In genomic region chr4:138303742-138304141, GRCm38 (mm10) we compare ENCODE assay signal across 8 mouse cellular contexts. TPM values are rescaled to one million over a fixed set of nuclear protein-coding genes. Genes with fewer than 3 reads are reported as not detected.
DNase-seq lines count a peak whose midpoint lies in the region; ATAC-seq and TF ChIP-seq lines count a peak whose summit lies in the region.

No protein-coding gene starts in this region.

- ATAC-seq in kidney, postnatal 0 days (replicated peaks; ENCODE audit: low FRiP score, low read depth) = no peak
- no peak for ATAC-seq in midbrain, embryonic 15.5 days (replicated peaks)

- no peak for DNase-seq in kidney, postnatal 0 days (ENCODE audit: low spot score)
- DNase-seq in kidney, adult 8-10 months = no peak
- no peak for DNase-seq in embryonic facial prominence, embryonic 10.5 days (ENCODE audit: low spot score)
- DNase-seq in induced T-regulatory cell, adult 2 months (ENCODE audit: low read depth) = peak; percentile 33
- DNase-seq in left cerebral cortex, postnatal 14 days (ENCODE audit: low spot score in 2 of 2) = no peak
- no peak for DNase-seq in right cerebral cortex, postnatal 10 days (ENCODE audit: low spot score in 2 of 2)
- no peak for DNase-seq in right cerebral cortex, postnatal 36 days (ENCODE audit: low spot score in 2 of 2)

- H3K4me3 ChIP-seq in kidney, postnatal 0 days (replicated peaks; ENCODE audit: low read depth, low read length) = peak overlapping the region; percentile 97
- H3K4me3 ChIP-seq in embryonic facial prominence, embryonic 10.5 days = peak overlapping the region; percentile 94
- H3K4me3 ChIP-seq in midbrain, embryonic 15.5 days = peak overlapping the region; percentile 99

- H3K27ac ChIP-seq in kidney, postnatal 0 days = peak overlapping the region; percentile 9; the same call in 1 of the 2 replicates
- H3K27ac ChIP-seq in embryonic facial prominence, embryonic 10.5 days (replicated peaks) = peak overlapping the region; percentile 89
- H3K27ac ChIP-seq in midbrain, embryonic 15.5 days = peak overlapping the region; percentile 78

- no peak for TF ChIP-seq CTCF in kidney, postnatal 0 days (IDR thresholded peaks at IDR 0.05; ENCODE audit: low read depth)

- H3K4me1 ChIP-seq in kidney, postnatal 0 days (replicated peaks; ENCODE audit: insufficient read depth, low read length) = peaks cover 12% of the 10 kb centered on the region
- H3K4me1 ChIP-seq in embryonic facial prominence, embryonic 10.5 days = peaks cover 30% of the 10 kb centered on the region
- H3K4me1 ChIP-seq in midbrain, embryonic 15.5 days = peaks cover 33% of the 10 kb centered on the region

- H3K27me3 ChIP-seq in kidney, postnatal 0 days (ENCODE audit: insufficient read depth, low read length) = no peaks in the 10 kb centered on the region
- H3K27me3 ChIP-seq in embryonic facial prominence, embryonic 10.5 days (replicated peaks; ENCODE audit: low read depth, poor library complexity, severe bottlenecking) = no peaks in the 10 kb centered on the region
- no peaks in the 10 kb centered on the region for H3K27me3 ChIP-seq in midbrain, embryonic 15.5 days (replicated peaks)

- 11% methylated on average over 18 of the region's 18 CpGs for WGBS in kidney, postnatal 0 days
- WGBS in embryonic facial prominence, embryonic 10.5 days = 18% methylated on average over 18 of the region's 18 CpGs
- WGBS in midbrain, embryonic 15.5 days = 13% methylated on average over 18 of the region's 18 CpGs

- intact Hi-C loops in left cerebral cortex, postnatal 14 days (cut with DNase I) = no loop called here

- 0 out of 2 replicates have a peak, but pooled peaks cover 9% of the 10 kb centered on the region for H3K36me3 ChIP-seq in kidney, postnatal 0 days (ENCODE audit: insufficient read depth, low read length)
- peaks cover 25% of the 10 kb centered on the region for H3K36me3 ChIP-seq in embryonic facial prominence, embryonic 10.5 days (replicated peaks)
- H3K36me3 ChIP-seq in midbrain, embryonic 15.5 days (replicated peaks) = no peaks in the 10 kb centered on the region

- no peaks in the 10 kb centered on the region for H3K9me3 ChIP-seq in kidney, postnatal 0 days (replicated peaks; ENCODE audit: low read length)
- no peaks in the 10 kb centered on the region for H3K9me3 ChIP-seq in embryonic facial prominence, embryonic 10.5 days
- no peaks in the 10 kb centered on the region for H3K9me3 ChIP-seq in midbrain, embryonic 15.5 days

- peak overlapping the region; percentile 60 for H3K4me2 ChIP-seq in kidney, postnatal 0 days (ENCODE audit: low read length)
- peak overlapping the region; percentile 91 for H3K4me2 ChIP-seq in midbrain, embryonic 15.5 days

- H3K9ac ChIP-seq in kidney, postnatal 0 days (ENCODE audit: low read depth, low read length) = peak overlapping the region; percentile 51
- H3K9ac ChIP-seq in midbrain, embryonic 15.5 days = peak overlapping the region; percentile 59

RNA-seq across cellular contexts. Expression of gene Ddost, which starts 0.8 kb away (rescaled TPM):
- polyA plus RNA-seq in kidney, postnatal 0 days (2015; fragmentation: Nextera tagmentation; extraction: Ambion mirVana) = 289 and 325 TPM in 2 replicates
- polyA plus RNA-seq in embryonic facial prominence, embryonic 10.5 days (2016; fragmentation: Nextera tagmentation; extraction: Ambion mirVana) = 273 and 284 TPM in 2 replicates
- 203 and 212 TPM in 2 replicates for polyA plus RNA-seq in midbrain, embryonic 15.5 days (2015; fragmentation: Nextera tagmentation; extraction: Ambion mirVana)
- 100 to 1,000 TPM in 1 of 2 experiments, 10 to 100 TPM in 1; 96.9 to 101 TPM for total RNA-seq in left cerebral cortex, postnatal 14 days (2021)

RNA-seq across cellular contexts. Expression of gene Pink1, which starts 22.4 kb away (rescaled TPM):
- polyA plus RNA-seq in kidney, postnatal 0 days (2015; fragmentation: Nextera tagmentation; extraction: Ambion mirVana) = 96.1 and 139 TPM in 2 replicates
- polyA plus RNA-seq in embryonic facial prominence, embryonic 10.5 days (2016; fragmentation: Nextera tagmentation; extraction: Ambion mirVana) = 29.0 and 30.6 TPM in 2 replicates
- polyA plus RNA-seq in midbrain, embryonic 15.5 days (2015; fragmentation: Nextera tagmentation; extraction: Ambion mirVana) = 105 and 113 TPM in 2 replicates
- total RNA-seq in left cerebral cortex, postnatal 14 days (2021) = 100 to 1,000 TPM; 181 to 190 TPM

RNA-seq across cellular contexts. Expression of gene Kif17, which starts 53.5 kb away (rescaled TPM):
- 0.66 and 0.80 TPM in 2 replicates for polyA plus RNA-seq in kidney, postnatal 0 days (2015; fragmentation: Nextera tagmentation; extraction: Ambion mirVana)
- 0.59 and 0.62 TPM in 2 replicates for polyA plus RNA-seq in embryonic facial prominence, embryonic 10.5 days (2016; fragmentation: Nextera tagmentation; extraction: Ambion mirVana)
- 2.8 and 3.8 TPM in 2 replicates for polyA plus RNA-seq in midbrain, embryonic 15.5 days (2015; fragmentation: Nextera tagmentation; extraction: Ambion mirVana)
- total RNA-seq in left cerebral cortex, postnatal 14 days (2021) = 10 to 100 TPM; 16.7 to 18.0 TPM

RNA-seq across cellular contexts. Expression of gene Sh2d5, which starts 53.5 kb away (rescaled TPM):
- 0.42 and 0.57 TPM in 2 replicates for polyA plus RNA-seq in kidney, postnatal 0 days (2015; fragmentation: Nextera tagmentation; extraction: Ambion mirVana)
- 1.6 and 2.4 TPM in 2 replicates for polyA plus RNA-seq in embryonic facial prominence, embryonic 10.5 days (2016; fragmentation: Nextera tagmentation; extraction: Ambion mirVana)
- 17.0 and 17.4 TPM in 2 replicates for polyA plus RNA-seq in midbrain, embryonic 15.5 days (2015; fragmentation: Nextera tagmentation; extraction: Ambion mirVana)
- 10 to 100 TPM; 35.2 to 37.1 TPM for total RNA-seq in left cerebral cortex, postnatal 14 days (2021)

Comparison
In these comparisons a context has a peak if more than half of its experiments do, and no peak if none do; other contexts are left out.
1. H3K27ac ChIP-seq: peak in every context shown above with its lines; median percentile 89 in embryonic facial prominence, embryonic 10.5 days; 78 in midbrain, embryonic 15.5 days; 9 in kidney, postnatal 0 days.